Mouse (Mus musculus) 3T3-L1 (cell line): ENCODE results near the gene Coro2b.
"Not testable (repeated sequence)": the region's sequence is repeated elsewhere in the genome, so short reads cannot be mapped to it uniquely, and the experiment has no call there.

ENCODE experiments used
- DNase-seq: peaks from one replicate; pipeline ENCODE4 v3.0.0-alpha.2; 2015; ENCODE audit warnings: low read depth, low spot score

The Coro2b gene

DNA sequence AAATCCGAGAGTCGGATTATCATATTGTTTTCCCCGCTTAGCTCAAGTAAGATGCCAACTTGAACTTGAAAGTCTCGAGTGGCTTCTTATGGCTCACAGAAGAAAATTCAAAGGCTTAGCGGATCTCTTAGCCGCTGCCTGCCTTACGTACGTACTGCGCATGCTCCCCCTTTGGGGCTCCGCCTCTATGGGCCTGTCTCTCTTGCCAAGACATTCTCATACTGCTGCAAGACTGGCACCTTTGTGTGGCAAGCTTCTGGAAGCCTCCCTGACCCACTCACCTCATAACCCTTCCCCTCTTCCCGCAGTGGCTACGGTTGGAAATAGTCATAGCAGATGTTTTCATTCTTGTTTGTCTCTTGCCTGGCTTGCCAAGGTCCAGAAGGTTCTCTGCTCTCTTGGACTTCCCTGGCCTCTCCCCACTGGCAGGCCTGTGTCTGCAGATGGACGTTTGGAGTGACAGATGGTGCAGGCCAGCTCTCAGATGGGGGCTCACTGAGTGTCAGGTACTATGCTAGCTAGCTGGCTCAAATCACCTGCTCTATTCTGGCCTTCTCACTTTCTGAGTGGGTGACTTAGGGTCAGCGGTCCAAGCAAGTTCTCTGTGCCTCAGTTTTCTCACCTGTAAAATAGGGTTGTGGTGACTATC is 65.2 kb downstream of the Coro2b start:
- DNase-seq, result no peak

GRCm38 (mm10) chr9:62471041-62471440 is 65.8 kb downstream of the Coro2b start:
- no peak for DNase-seq

GRCm38 (mm10) chr9:62470398-62470797 is 66.4 kb downstream of the Coro2b start:
- peak; percentile 80 for DNase-seq

DNA sequence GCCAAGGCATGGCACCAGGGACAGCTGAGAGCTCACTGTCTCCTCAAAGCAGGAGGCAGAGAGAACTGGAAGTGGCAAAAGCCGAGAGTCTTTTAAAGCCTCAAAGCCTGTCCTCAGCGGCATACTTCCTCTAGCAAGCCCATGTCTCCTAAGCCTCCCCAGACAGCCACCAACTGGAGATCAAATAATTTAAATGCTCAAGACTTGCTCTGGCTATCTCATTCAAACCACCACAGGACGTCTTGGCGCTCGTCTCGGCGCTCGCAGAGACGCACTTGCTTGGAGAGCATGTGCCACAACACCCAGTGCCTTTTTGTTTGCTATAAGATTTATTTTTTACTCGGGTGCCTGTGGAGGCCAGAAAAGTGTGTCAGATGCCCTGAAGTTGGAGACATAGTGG is 67.1 kb downstream of the Coro2b start:
- no peak for DNase-seq

DNA sequence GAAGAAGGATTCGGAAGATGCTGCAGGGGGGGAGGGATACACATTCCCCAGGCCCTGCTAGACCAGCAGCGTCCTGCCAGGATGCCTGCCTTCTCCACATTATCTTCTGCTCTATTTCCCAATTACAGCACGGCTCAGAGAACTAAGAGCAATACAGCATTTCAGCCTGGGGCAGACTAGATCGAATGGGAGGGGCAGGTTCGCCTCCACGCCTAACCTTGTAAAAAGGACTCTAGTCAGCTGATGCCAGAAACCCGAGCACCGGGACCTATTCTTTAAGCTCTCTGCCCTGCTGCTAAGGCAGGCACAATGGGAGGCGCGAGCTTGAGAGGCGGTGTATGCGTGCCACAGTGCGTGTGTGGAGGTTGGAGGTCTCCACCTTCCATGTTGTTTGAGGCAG is 67.7 kb downstream of the Coro2b start:
- DNase-seq, result no peak

DNA sequence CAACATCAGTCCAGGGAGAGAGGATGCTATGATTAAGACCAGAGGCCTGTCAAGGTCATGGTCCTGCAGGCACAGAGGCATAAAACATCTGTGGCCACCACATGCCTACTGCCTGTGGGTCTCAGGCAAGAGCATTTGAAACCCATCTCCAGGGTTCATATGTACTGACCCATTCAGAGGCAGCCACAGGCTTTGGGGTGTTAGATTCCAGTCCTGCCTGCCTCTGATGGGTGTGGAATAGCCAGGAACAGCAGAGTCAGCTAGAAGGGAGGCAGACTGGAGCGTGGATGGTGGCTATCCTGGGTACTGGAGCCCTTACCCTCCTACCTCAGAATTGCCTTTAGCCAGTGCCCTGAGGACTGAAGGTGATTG is 69.4 kb downstream of the Coro2b start:
- no peak for DNase-seq

GRCm38 (mm10) chr9:62466742-62467412 is 70.0 kb downstream of the Coro2b start:
- no peak for DNase-seq

GRCm38 (mm10) chr9:62466053-62466452 is 70.8 kb downstream of the Coro2b start:
- DNase-seq, result no peak

DNA sequence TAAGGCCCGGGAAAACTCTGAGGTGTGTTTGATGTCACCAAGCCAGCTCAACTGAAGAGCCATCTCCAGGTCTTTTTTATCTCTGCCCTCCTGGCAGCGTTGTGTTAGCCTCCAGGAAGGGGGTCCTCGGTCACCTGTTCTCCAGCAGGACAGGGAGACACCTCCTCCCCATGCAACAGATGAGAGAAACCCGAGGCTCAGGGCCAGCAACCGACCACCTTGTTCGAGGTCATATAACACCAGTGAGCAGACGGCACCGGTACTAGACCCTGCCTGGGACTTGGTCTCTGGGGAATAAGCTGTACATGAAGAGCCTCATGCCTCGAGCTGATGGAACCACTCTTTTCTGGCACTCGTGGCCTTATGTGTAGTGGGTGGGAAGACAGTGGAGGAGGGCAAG is 72.1 kb downstream of the Coro2b start:
- DNase-seq, result no peak

DNA sequence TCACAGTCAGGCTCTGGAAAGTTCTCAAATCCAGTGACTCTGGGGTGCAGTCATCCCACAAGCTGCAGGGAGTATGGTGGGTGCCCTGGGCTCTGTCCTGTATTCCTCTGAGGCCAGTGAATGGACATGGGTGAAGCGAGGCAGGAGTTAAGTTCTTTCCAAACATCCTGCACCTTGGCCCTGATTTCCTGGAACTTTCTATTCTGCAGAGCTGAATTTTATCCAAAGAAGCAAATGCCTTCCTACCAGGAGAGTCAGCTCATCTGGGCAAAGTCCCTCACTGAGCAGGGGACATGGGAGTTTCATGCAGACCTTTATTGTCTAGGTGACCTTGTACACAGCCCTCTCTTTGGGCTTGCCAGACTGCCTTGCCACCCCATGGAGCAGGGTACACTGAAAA is 75.1 kb downstream of the Coro2b start:
- no peak for DNase-seq

DNA sequence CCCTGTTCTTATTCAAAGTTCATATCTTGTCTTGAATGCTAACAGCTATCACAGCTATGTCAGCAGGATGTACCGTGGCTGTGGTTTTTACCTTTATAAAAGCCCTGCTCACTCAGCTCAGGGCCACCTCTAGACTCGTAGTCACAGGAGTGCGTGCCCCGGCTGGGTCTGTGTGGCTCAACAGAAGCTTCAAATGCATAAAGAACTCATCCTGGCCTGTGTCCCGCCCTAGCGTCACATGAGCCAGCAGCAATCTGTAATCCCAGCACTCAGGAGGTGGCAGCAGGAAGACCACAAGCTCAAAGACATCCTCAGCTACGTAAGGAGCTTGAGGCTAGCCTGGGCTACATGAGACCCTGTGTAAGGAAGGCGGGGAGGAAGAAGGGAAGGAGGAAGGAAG is 75.7 kb downstream of the Coro2b start:
- DNase-seq, result no peak

GRCm38 (mm10) chr9:62460086-62460485 is 76.8 kb downstream of the Coro2b start:
- DNase-seq, result no peak

GRCm38 (mm10) chr9:62458457-62458856 is 78.4 kb downstream of the Coro2b start:
- no peak for DNase-seq

DNA sequence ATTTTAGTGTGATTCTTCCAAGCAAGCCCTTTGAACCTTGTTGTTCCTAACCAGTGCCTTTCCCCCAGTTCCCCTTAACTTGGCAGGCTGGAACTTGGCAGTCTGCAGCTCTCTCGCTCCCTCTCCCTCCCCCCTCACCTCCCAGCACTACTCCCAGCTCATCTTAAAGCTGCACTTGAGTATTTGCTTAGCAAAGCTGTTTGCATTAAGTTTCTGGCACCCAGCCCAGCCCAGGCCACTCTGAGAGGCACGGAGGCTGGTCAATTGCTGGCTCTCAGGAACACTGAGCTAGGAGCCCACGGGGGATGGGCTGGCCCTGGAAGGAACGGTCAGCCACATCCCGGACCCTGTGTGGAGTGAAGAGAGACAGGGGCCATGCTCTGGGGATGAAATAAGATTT is 80.8 kb downstream of the Coro2b start:
- peak; percentile 83 for DNase-seq

DNA sequence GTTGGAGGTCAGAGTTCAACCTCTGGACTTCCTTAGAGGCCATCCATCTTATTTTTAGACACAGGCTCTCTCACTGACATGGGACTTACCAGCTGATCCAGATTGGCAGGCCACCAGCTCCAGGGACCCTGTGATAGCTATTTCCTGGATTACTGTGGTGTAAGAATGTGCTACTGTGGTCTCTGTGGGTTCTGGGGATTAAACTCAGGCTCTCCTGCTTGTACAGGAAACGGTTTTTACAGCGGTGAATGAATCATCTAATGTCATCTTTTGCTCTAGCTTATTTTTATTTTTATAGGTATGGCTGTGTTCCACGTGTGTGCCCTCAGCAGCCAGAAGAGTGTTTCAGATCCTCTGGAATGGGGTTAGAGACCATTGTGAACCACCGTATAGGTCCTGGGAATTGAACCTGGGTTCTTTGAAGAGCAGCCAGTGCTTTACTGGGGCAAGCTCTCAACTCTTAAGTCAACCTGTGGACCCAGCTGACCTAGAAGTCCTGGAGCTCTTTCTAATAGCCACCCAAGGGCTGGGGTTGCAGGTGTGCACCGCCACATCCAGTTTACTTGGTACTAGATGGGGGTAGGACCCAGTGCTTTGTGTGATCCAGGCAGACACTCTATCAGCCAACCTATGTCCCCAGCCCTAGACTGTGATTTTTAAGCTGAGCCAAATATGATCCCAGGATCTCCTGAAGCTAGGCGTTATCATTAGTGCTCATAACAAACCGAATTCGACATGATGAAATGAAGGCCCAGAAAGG is 81.5 kb downstream of the Coro2b start:
- DNase-seq, result peak; percentile 91

- DNase-seq, result peak; percentile 49
These were observed 84.4 kb downstream of the Coro2b start for GRCm38 (mm10) chr9:62452373-62452993.

DNA sequence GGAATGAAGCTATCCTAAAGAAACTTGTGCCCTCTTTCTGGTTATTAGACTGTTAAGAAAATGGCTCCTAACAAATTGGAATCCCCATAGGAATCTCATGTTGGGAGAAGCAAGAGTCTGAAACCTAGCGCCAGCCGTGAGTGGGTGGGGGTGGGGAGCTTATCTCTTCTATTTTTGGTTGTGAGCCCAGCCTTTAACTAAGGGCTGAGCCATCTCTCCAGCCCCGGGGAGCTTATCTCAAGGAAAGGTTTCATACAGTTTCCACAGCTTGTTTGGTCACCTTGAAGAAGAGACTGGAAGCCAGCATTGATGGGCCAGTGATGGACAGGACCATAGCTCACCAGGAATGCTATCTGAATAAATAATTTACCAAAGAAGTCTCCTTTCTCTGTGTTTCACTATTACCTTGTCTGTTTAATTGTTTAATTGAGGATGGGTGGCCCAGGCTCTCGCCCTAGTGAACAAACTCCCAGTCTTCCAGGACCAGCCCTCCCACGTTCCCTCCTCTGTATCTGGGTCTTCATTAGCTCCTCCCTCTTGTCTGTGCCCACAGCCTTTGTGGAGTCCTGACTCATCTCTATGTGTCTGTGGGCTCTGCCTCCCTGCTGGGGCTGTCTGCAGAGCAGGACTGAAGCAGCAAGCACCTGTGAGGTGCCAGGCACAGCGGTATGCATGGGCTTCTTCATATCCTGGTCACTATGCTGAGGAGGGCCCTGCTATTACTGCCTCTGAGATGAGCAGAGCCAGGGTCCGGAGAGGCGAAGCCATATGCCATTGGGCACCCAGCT is 85.1 kb downstream of the Coro2b start:
- no peak for DNase-seq

DNA sequence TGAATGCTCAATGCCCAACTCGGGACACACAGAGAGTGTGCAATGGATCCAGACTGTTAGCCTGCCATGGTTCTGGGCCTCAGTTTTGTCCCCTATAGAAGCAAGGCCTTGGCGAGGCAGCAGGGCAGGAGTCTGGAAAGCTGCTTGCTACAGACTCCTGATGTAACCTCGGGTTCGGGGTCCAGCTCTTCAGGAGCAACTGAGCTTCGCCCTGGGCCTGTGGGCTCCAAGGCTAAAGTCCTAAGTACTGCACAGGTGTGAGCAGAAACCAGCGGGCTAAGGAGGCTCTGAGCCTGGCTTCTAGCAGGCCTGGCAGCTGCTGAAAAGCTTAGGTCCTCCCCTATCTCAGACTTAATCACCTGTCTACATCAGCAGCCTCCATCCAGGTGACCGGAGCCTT is 86.0 kb downstream of the Coro2b start:
- no peak for DNase-seq

GRCm38 (mm10) chr9:62450355-62450754 is 86.5 kb downstream of the Coro2b start:
- no peak for DNase-seq

DNA sequence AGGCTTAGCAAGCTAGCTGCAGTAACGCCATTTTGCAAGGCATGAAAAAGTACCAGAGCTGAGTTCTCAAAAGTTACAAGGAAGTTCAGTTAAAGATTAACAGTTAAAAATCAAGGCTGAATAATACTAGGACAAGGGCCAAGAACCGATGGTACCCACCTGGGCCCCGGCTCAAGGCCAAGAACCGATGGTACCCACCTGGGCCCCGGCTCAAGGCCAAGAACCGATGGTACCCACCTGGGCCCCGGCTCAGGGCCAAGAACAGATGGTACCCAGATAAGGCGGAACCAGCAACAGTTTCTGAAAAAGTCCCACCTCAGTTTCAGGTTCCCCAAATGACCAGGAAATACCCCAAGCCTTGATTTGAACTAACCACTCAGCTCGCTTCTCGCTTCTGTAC is 89.5 kb downstream of the Coro2b start:
- DNase-seq, result not testable (repeated sequence)

DNA sequence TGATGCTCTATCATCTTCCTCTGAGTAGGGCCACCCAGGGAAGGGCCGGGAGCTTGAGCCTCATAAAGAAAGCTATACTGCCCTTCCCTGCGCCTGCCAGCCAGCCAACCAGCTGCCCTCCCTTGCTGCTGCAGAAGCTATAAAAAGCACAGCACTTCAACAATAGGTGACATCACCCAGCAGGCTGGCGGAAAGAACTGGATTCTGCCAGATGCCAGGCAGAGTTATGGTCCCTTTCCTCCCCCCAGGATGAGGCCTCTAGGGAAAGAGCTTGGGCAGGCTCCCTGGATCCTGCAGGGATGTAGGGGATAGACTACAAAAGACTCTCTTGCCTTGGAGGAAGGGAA is 98.1 kb downstream of the Coro2b start:
- peak; percentile 55 for DNase-seq
